Mouse (Mus musculus) embryonic facial prominence, embryonic 13.5 days (tissue): ENCODE measurements around the gene Gramd1b. TPM values are rescaled to one million over a fixed set of nuclear protein-coding genes. Genes with fewer than 3 reads are reported as not detected.

Experiments
- ATAC-seq: fragments of 200-750 bp; cut with Nextera tagmentation; 2 replicates; pipeline ENCODE4 v1.8.0; 2017; ENCODE audit warnings: low read depth; ENCODE audit not compliant: insufficient number of reproducible peaks, insufficient read depth, low FRiP score, low TSS enrichment
- H3K27ac ChIP-seq: fragments of 300-500 bp; sonication (generic); 2 replicates; pipeline ENCODE4 v1.5.1; 2015; ENCODE audit warnings: moderate library complexity, mild to moderate bottlenecking, inconsistent platforms
- H3K27me3 ChIP-seq: fragments of 300-500 bp; sonication (generic); 2 replicates; pipeline ENCODE4 v1.6.1; 2015; ENCODE audit warnings: mild to moderate bottlenecking, inconsistent platforms
- H3K36me3 ChIP-seq: fragments of 300-500 bp; sonication (generic); 2 replicates; pipeline ENCODE4 v1.6.1; 2015; ENCODE audit warnings: mild to moderate bottlenecking, inconsistent platforms
- H3K4me1 ChIP-seq: fragments of 300-500 bp; sonication (generic); 2 replicates; pipeline ENCODE4 v1.6.1; 2015; ENCODE audit warnings: inconsistent platforms
- H3K4me2 ChIP-seq: fragments of 300-500 bp; sonication (generic); 2 replicates; pipeline ENCODE4 v1.6.1; 2015; ENCODE audit warnings: moderate library complexity, mild to moderate bottlenecking, inconsistent platforms
- H3K4me3 ChIP-seq: fragments of 300-500 bp; sonication (generic); 2 replicates; pipeline ENCODE4 v1.5.1; 2015; ENCODE audit warnings: mild to moderate bottlenecking, inconsistent platforms
- H3K9ac ChIP-seq: fragments of 300-500 bp; sonication (generic); 2 replicates; pipeline ENCODE4 v1.6.1; 2015; ENCODE audit warnings: mild to moderate bottlenecking, inconsistent platforms
- H3K9me3 ChIP-seq: fragments of 300-500 bp; sonication (generic); 2 replicates; pipeline ENCODE4 v1.6.1; 2016; ENCODE audit warnings: inconsistent platforms
- WGBS: fragments of 180-500 bp; shearing (Covaris S2); methylation state at CpG from one replicate; pipeline ENCODE4 v1.1.7; 2015; ENCODE audit warnings: mixed read lengths; 5-methylcytosine and 5-hydroxymethylcytosine counted together
- polyA plus RNA-seq: library from polyadenylated mRNA; unstranded; fragments of >200 nt; fragmentation: Nextera tagmentation; extraction: Ambion mirVana; gene quantifications from 2 replicates; pipeline ENCODE4 v1.2.1, GENCODE M21; 2015

The Gramd1b gene
- polyA plus RNA-seq, 1 experiment from 2014 or later: 9.0 TPM

- Histone ChIP-seq H3K4me3 (no peak overlapping the region), H3K27me3 (no peaks in the 10 kb centered on the region), H3K9ac (no peak overlapping the region; the same call in 1 of the 2 replicates), H3K4me2 (peak overlapping the region; percentile 52), H3K4me1 (peaks cover 18% of the 10 kb centered on the region), H3K9me3 (no peaks in the 10 kb centered on the region), H3K36me3 (no peaks in the 10 kb centered on the region), H3K27ac (no peak overlapping the region)
- no peak for ATAC-seq
- 61% methylated on average over 17 of the region's 17 CpGs for WGBS
Measured at GRCm38 (mm10) chr9:40391359-40391758, 139.8 kb downstream of the Gramd1b start.

GRCm38 (mm10) chr9:40390904-40391303 is 140.3 kb downstream of the Gramd1b start:
- H3K4me3 ChIP-seq: no peak overlapping the region
- WGBS: 34% methylated on average over 8 of the region's 8 CpGs
- no peak overlapping the region for H3K27ac ChIP-seq
- no peaks in the 10 kb centered on the region for H3K9me3 ChIP-seq
- H3K4me1 ChIP-seq: peaks cover 18% of the 10 kb centered on the region
- H3K4me2 ChIP-seq: no peak overlapping the region
- H3K27me3 ChIP-seq: no peaks in the 10 kb centered on the region
- H3K9ac ChIP-seq: no peak overlapping the region; the same call in 1 of the 2 replicates
- no peak for ATAC-seq
- H3K36me3 ChIP-seq: no peaks in the 10 kb centered on the region

GRCm38 (mm10) chr9:40390396-40390760 is 140.8 kb downstream of the Gramd1b start:
- H3K4me2 ChIP-seq: no peak overlapping the region
- H3K4me3 ChIP-seq: no peak overlapping the region
- no peak overlapping the region for H3K27ac ChIP-seq
- H3K36me3 ChIP-seq: no peaks in the 10 kb centered on the region
- no peak for ATAC-seq
- H3K27me3 ChIP-seq: no peaks in the 10 kb centered on the region
- H3K4me1 ChIP-seq: peaks cover 18% of the 10 kb centered on the region
- no peak overlapping the region for H3K9ac ChIP-seq
- WGBS: 86% methylated on average over 8 of the region's 8 CpGs
- no peaks in the 10 kb centered on the region for H3K9me3 ChIP-seq

- WGBS: 85% methylated on average over 8 of the region's 8 CpGs
- no peaks in the 10 kb centered on the region for H3K27me3 ChIP-seq
- no peak for ATAC-seq
Measured at GRCm38 (mm10) chr9:40389669-40390395, 141.4 kb downstream of the Gramd1b start.

GRCm38 (mm10) chr9:40389175-40389574 is 142.0 kb downstream of the Gramd1b start:
- no peaks in the 10 kb centered on the region for H3K27me3 ChIP-seq
- no peak overlapping the region for H3K9ac ChIP-seq
- H3K27ac ChIP-seq: no peak overlapping the region
- ATAC-seq: no peak
- H3K4me3 ChIP-seq: no peak overlapping the region
- H3K4me1 ChIP-seq: peaks cover 18% of the 10 kb centered on the region
- H3K4me2 ChIP-seq: no peak overlapping the region
- no peaks in the 10 kb centered on the region for H3K36me3 ChIP-seq
- H3K9me3 ChIP-seq: no peaks in the 10 kb centered on the region
- 81% methylated on average over 6 of the region's 6 CpGs for WGBS

More at GRCm38 (mm10) chr9:40389669-40390395, 141.4 kb downstream of the Gramd1b start:
- Histone ChIP-seq H3K4me2 (no peak overlapping the region), H3K36me3 (no peaks in the 10 kb centered on the region), H3K27ac (no peak overlapping the region), H3K9ac (no peak overlapping the region), H3K4me1 (peaks cover 18% of the 10 kb centered on the region), H3K4me3 (no peak overlapping the region), H3K9me3 (no peaks in the 10 kb centered on the region)

- Histone ChIP-seq H3K4me2 (no peak overlapping the region), H3K4me1 (peaks cover 11% of the 10 kb centered on the region), H3K9me3 (no peaks in the 10 kb centered on the region), H3K9ac (no peak overlapping the region), H3K4me3 (no peak overlapping the region), H3K36me3 (no peaks in the 10 kb centered on the region), H3K27me3 (no peaks in the 10 kb centered on the region), H3K27ac (no peak overlapping the region)
- WGBS: 88% methylated on average over 5 of the region's 5 CpGs
- no peak for ATAC-seq
Measured at GRCm38 (mm10) chr9:40384781-40385180, 146.4 kb downstream of the Gramd1b start.

GRCm38 (mm10) chr9:40382508-40382907 is 148.7 kb downstream of the Gramd1b start:
- Histone ChIP-seq H3K9ac (no peak overlapping the region), H3K9me3 (no peaks in the 10 kb centered on the region), H3K27me3 (no peaks in the 10 kb centered on the region), H3K36me3 (no peaks in the 10 kb centered on the region), H3K4me2 (no peak overlapping the region), H3K27ac (no peak overlapping the region), H3K4me3 (no peak overlapping the region), H3K4me1 (peaks cover 11% of the 10 kb centered on the region)
- no peak for ATAC-seq
- 60% methylated on average over 3 of the region's 3 CpGs for WGBS

GRCm38 (mm10) chr9:40381416-40382411 is 149.5 kb downstream of the Gramd1b start:
- no peak overlapping the region for H3K4me2 ChIP-seq
- ATAC-seq: no peak
- H3K4me1 ChIP-seq: peaks cover 11% of the 10 kb centered on the region
- H3K9ac ChIP-seq: 0 out of 2 replicates have a peak overlapping the region, but pooled peaks have one; percentile 16
- H3K27me3 ChIP-seq: no peaks in the 10 kb centered on the region
- H3K27ac ChIP-seq: no peak overlapping the region
- whole genome bisulfite sequencing: 13% methylated on average over 15 of the region's 15 CpGs
- H3K4me3 ChIP-seq: no peak overlapping the region
- no peaks in the 10 kb centered on the region for H3K9me3 ChIP-seq
- H3K36me3 ChIP-seq: no peaks in the 10 kb centered on the region

GRCm38 (mm10) chr9:40376711-40377410 is 154.3 kb downstream of the Gramd1b start:
- H3K4me3 ChIP-seq: peak overlapping the region; percentile 23; the same call in 1 of the 2 replicates
- H3K27ac ChIP-seq: no peak overlapping the region
- H3K9me3 ChIP-seq: no peaks in the 10 kb centered on the region
- no peaks in the 10 kb centered on the region for H3K36me3 ChIP-seq
- peak overlapping the region; percentile 53 for H3K4me2 ChIP-seq
- H3K4me1 ChIP-seq: peaks cover 27% of the 10 kb centered on the region
- ATAC-seq: no peak
- H3K27me3 ChIP-seq: no peaks in the 10 kb centered on the region
- WGBS: 62% methylated on average over 9 of the region's 9 CpGs
- H3K9ac ChIP-seq: 0 out of 2 replicates have a peak overlapping the region, but pooled peaks have one; percentile 33

- ATAC-seq: no peak
- H3K27me3 ChIP-seq: no peaks in the 10 kb centered on the region
- H3K27ac ChIP-seq: no peak overlapping the region
- 5% methylated on average over 11 of the region's 11 CpGs for WGBS
- peak overlapping the region; percentile 53 for H3K4me2 ChIP-seq
- H3K9me3 ChIP-seq: no peaks in the 10 kb centered on the region
- peaks cover 24% of the 10 kb centered on the region for H3K4me1 ChIP-seq
- peak overlapping the region; percentile 23 for H3K4me3 ChIP-seq
- peak overlapping the region; percentile 33 for H3K9ac ChIP-seq
- no peaks in the 10 kb centered on the region for H3K36me3 ChIP-seq
Measured at GRCm38 (mm10) chr9:40376139-40376541, 155.0 kb downstream of the Gramd1b start.

- H3K4me2 ChIP-seq: peak overlapping the region; percentile 53
- H3K4me1 ChIP-seq: peaks cover 26% of the 10 kb centered on the region
- 55% methylated on average over 6 of the region's 6 CpGs for WGBS
- no peak for ATAC-seq
- H3K4me3 ChIP-seq: no peak overlapping the region; the same call in 1 of the 2 replicates
- no peaks in the 10 kb centered on the region for H3K36me3 ChIP-seq
- H3K27ac ChIP-seq: peak overlapping the region; percentile 22; the same call in 1 of the 2 replicates
- H3K9ac ChIP-seq: peak overlapping the region; percentile 33; the same call in 1 of the 2 replicates
- H3K27me3 ChIP-seq: no peaks in the 10 kb centered on the region
- H3K9me3 ChIP-seq: no peaks in the 10 kb centered on the region
Measured at GRCm38 (mm10) chr9:40375518-40375917, 155.7 kb downstream of the Gramd1b start.
